Mouse (Mus musculus) ZHBTc4 (cell line): ENCODE data around the gene Phox2a.
A peak's percentile ranks its signal among the peaks of the same experiment; 100 is the strongest.

Source experiments
- DNase-seq: peaks from one replicate; pipeline ENCODE4 v3.0.0-alpha.2; 2011; ENCODE audit warnings: low read depth, low spot score

Phox2a gene

GRCm38 (mm10) chr7:101817861-101818401 is at the start of gene Phox2a:
Gene Phox2a (plus strand): TSS chr7:101818313.
- peak; percentile 60 for DNase-seq

GRCm38 (mm10) chr7:101770051-101770450 is 48.1 kb upstream of the Phox2a start:
- no peak for DNase-seq

- DNase-seq: no peak
Observed at GRCm38 (mm10) chr7:101771604-101772003, 46.5 kb upstream of the Phox2a start.

- no peak for DNase-seq
Observed at GRCm38 (mm10) chr7:101772687-101773086, 45.4 kb upstream of the Phox2a start.

- no peak for DNase-seq
Observed at GRCm38 (mm10) chr7:101777053-101777452, 41.1 kb upstream of the Phox2a start.

GRCm38 (mm10) chr7:101820295-101821030 is 2.4 kb downstream of the Phox2a start:
- DNase-seq: peak; percentile 63

GRCm38 (mm10) chr7:101821571-101822501 is 3.7 kb downstream of the Phox2a start:
- peak; percentile 84 for DNase-seq

- peak; percentile 73 for DNase-seq
Observed at GRCm38 (mm10) chr7:101822836-101823757, 5.0 kb downstream of the Phox2a start.

- no peak for DNase-seq
Observed at GRCm38 (mm10) chr7:101823758-101824630, 5.9 kb downstream of the Phox2a start.

- DNase-seq: no peak
Observed at GRCm38 (mm10) chr7:101830373-101830772, 12.3 kb downstream of the Phox2a start.

- no peak for DNase-seq
Observed at GRCm38 (mm10) chr7:101831437-101831836, 13.3 kb downstream of the Phox2a start.

- no peak for DNase-seq
Observed at GRCm38 (mm10) chr7:101832372-101832771, 14.3 kb downstream of the Phox2a start.

- DNase-seq: peak; percentile 55
Observed at GRCm38 (mm10) chr7:101833352-101833751, 15.2 kb downstream of the Phox2a start.

- DNase-seq: no peak
Observed at GRCm38 (mm10) chr7:101833916-101834584, 15.9 kb downstream of the Phox2a start.

- no peak for DNase-seq
Observed at GRCm38 (mm10) chr7:101834903-101835302, 16.8 kb downstream of the Phox2a start.

GRCm38 (mm10) chr7:101835457-101836109 is 17.5 kb downstream of the Phox2a start:
- DNase-seq: no peak

GRCm38 (mm10) chr7:101836271-101837153 is 18.4 kb downstream of the Phox2a start:
- peak; percentile 79 for DNase-seq

GRCm38 (mm10) chr7:101837154-101837605 is 19.1 kb downstream of the Phox2a start:
- DNase-seq: peak; percentile 29
